Mouse (Mus musculus): ENCODE results near the gene Lysmd1. TPM values are rescaled to one million over a fixed set of nuclear protein-coding genes. Genes with fewer than 3 reads are reported as not detected.

Gene Lysmd1
- polyA plus RNA-seq, 1 experiment: 7.9 TPM

DNA sequence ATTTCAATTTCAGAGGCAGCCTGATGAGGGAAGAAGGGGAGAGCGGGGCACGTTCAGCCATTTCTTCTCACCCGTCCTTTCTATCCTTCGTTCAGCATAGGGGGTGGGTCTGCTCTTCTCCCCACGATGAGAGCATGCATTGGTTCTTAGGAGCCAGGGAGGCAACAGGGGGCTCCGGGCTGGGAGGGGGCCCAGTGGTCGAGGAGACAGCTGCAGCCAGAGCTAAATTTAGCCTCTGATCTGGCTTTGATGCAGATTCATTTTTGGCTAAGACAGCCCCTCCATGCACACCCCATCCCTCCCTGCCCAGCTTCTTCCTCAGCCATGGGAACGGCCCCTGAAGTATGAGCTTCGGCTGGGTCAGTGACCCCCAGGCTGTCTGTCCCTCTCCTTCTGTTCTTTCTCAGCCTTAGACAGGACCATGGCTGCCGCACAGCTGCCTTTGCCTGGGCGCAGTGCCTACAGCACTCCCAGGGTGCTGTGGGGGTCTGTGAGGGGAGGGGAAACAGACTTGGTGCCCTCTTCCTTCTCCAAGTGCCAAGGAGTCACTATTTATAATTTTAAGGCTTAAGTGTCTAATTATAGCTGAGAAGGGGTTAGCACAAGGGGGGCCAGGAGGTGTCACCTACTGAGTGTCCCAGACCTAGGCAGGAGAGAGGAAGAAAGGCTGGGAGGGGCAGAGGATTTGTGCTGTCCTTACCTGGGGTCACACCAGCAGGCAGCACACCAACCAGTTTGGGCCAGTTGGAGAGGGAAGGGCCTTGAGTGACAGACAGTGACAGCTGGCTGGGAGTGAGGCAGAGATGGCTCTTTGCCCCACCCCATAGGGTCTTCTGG, 29.7 kb downstream of the Lysmd1 start:
- Histone ChIP-seq H3K27ac (ENCODE audit: control insufficient read depth, insufficient read depth, low read depth, low read length) (no peak overlapping the region), H3K4me3 (ENCODE audit: control insufficient read depth, low read depth, low read length) (no peak overlapping the region), H3K4me1 (ENCODE audit: control insufficient read depth, insufficient read depth, low read length) (peaks cover 15% of the 10 kb centered on the region), H3K36me3 (ENCODE audit: control insufficient read depth, insufficient read depth, low read length) (no peaks in the 10 kb centered on the region), H3K27me3 (ENCODE audit: control insufficient read depth, insufficient read depth, low read length) (no peaks in the 10 kb centered on the region; the same call in 1 of the 2 replicates)
- TF ChIP-seq POLR2A (IDR thresholded peaks at IDR 0.05; ENCODE audit: control insufficient read depth, low read depth, low read length) (no peak), CTCF (IDR thresholded peaks at IDR 0.05; ENCODE audit: control insufficient read depth, insufficient read depth, insufficient replicate concordance, low read depth, low read length) (no peak)

DNA sequence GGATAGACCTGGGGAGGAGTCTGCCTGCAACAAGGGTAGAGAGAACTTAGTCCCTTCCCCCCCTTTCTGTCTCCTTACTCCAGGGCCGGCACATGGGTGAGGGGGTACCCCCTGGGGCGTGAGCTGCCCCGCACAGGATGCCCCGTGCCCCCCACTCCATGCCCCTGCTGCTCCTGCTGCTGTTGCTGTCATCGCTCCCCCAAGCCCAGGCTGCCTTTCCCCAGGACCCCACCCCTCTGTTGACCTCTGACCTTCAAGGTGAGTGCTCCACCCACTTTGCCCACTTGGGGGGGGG, 30.3 kb downstream of the Lysmd1 start:
- Histone ChIP-seq H3K27ac (ENCODE audit: control insufficient read depth, insufficient read depth, low read depth, low read length) (no peak overlapping the region), H3K4me3 (ENCODE audit: control insufficient read depth, low read depth, low read length) (no peak overlapping the region), H3K4me1 (ENCODE audit: control insufficient read depth, insufficient read depth, low read length) (peaks cover 15% of the 10 kb centered on the region), H3K36me3 (ENCODE audit: control insufficient read depth, insufficient read depth, low read length) (no peaks in the 10 kb centered on the region), H3K27me3 (ENCODE audit: control insufficient read depth, insufficient read depth, low read length) (no peaks in the 10 kb centered on the region; the same call in 1 of the 2 replicates)
- TF ChIP-seq POLR2A (IDR thresholded peaks at IDR 0.05; ENCODE audit: control insufficient read depth, low read depth, low read length): no peak
- TF ChIP-seq CTCF (IDR thresholded peaks at IDR 0.05; ENCODE audit: control insufficient read depth, insufficient read depth, insufficient replicate concordance, low read depth, low read length): no peak

DNA sequence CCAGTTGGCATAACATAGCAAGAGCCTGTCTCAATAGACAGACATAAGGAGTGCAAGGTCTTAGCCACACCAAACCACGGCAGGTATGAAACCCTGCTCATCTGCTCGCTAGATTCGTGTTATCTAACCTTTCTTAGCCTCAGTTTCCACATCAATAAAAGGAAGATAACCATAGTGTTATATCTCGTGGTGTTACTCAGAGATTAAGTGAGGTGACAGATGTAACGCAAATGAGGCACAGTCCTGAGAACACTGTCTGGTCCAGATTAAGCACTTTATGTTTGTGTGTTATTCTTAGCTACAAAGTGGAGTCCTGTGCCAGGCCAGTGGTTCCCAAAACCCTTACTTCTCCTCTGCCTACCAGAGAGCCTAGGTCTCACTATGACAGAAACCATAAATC, 31.0 kb downstream of the Lysmd1 start:
- peaks cover 11% of the 10 kb centered on the region for H3K4me1 ChIP-seq (ENCODE audit: control insufficient read depth, insufficient read depth, low read length)
- H3K4me3 ChIP-seq (ENCODE audit: control insufficient read depth, low read depth, low read length): no peak overlapping the region
- no peak overlapping the region for H3K27ac ChIP-seq (ENCODE audit: control insufficient read depth, insufficient read depth, low read depth, low read length)
- no peaks in the 10 kb centered on the region; the same call in 1 of the 2 replicates for H3K27me3 ChIP-seq (ENCODE audit: control insufficient read depth, insufficient read depth, low read length)
- TF ChIP-seq CTCF (IDR thresholded peaks at IDR 0.05; ENCODE audit: control insufficient read depth, insufficient read depth, insufficient replicate concordance, low read depth, low read length) (no peak), POLR2A (IDR thresholded peaks at IDR 0.05; ENCODE audit: control insufficient read depth, low read depth, low read length) (no peak)
- no peaks in the 10 kb centered on the region for H3K36me3 ChIP-seq (ENCODE audit: control insufficient read depth, insufficient read depth, low read length)

DNA sequence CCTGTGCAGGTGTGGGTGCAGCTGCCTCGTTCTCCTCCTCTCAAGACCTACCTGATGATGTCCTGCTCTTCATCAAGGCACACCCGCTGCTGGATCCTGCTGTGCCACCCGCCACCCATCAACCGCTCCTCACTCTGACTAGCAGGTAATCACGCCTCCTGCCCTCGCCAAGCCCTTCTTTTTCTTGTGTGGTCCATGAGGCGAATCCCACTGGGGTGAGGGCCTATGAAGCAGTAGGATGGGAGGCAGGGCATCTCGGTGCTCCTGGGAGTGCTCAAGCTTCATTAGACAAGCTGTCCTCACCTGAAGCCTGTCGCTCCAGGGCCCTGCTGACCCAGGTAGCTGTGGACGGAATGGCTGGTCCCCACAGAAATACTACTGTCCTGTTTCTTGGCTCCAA, 36.1 kb downstream of the Lysmd1 start:
- Histone ChIP-seq H3K4me1 (ENCODE audit: control insufficient read depth, insufficient read depth, low read length) (peaks cover 23% of the 10 kb centered on the region), H3K36me3 (ENCODE audit: control insufficient read depth, insufficient read depth, low read length) (no peaks in the 10 kb centered on the region), H3K27me3 (ENCODE audit: control insufficient read depth, insufficient read depth, low read length) (no peaks in the 10 kb centered on the region; the same call in 1 of the 2 replicates), H3K27ac (ENCODE audit: control insufficient read depth, insufficient read depth, low read depth, low read length) (no peak overlapping the region), H3K4me3 (ENCODE audit: control insufficient read depth, low read depth, low read length) (no peak overlapping the region)
- TF ChIP-seq CTCF (IDR thresholded peaks at IDR 0.05; ENCODE audit: control insufficient read depth, insufficient read depth, insufficient replicate concordance, low read depth, low read length) (no peak), POLR2A (IDR thresholded peaks at IDR 0.05; ENCODE audit: control insufficient read depth, low read depth, low read length) (no peak)

DNA sequence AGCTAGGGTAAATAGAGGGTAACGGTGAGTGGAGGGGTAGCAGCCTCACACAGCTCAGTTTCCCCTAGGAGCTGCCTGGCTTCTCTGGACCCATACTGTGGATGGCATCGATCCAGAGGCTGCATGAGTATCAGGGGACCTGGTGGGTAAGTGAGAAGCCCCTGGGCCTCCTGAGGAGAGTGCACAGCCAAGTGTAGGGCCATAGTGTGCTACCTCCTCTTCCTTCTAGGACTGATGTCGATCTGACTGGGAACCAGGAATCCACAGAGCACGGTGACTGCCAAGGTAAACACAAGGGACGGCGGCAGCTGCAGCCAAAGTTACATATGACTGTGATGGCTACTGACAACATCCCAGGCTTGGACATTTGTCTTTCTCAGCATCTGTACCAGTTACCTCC, 37.2 kb downstream of the Lysmd1 start:
- H3K27ac ChIP-seq (ENCODE audit: control insufficient read depth, insufficient read depth, low read depth, low read length): no peak overlapping the region
- TF ChIP-seq POLR2A (IDR thresholded peaks at IDR 0.05; ENCODE audit: control insufficient read depth, low read depth, low read length): no peak
- TF ChIP-seq CTCF (IDR thresholded peaks at IDR 0.05; ENCODE audit: control insufficient read depth, insufficient read depth, insufficient replicate concordance, low read depth, low read length): no peak
- peaks cover 23% of the 10 kb centered on the region for H3K4me1 ChIP-seq (ENCODE audit: control insufficient read depth, insufficient read depth, low read length)
- no peaks in the 10 kb centered on the region; the same call in 1 of the 2 replicates for H3K27me3 ChIP-seq (ENCODE audit: control insufficient read depth, insufficient read depth, low read length)
- H3K36me3 ChIP-seq (ENCODE audit: control insufficient read depth, insufficient read depth, low read length): no peaks in the 10 kb centered on the region
- H3K4me3 ChIP-seq (ENCODE audit: control insufficient read depth, low read depth, low read length): no peak overlapping the region

DNA sequence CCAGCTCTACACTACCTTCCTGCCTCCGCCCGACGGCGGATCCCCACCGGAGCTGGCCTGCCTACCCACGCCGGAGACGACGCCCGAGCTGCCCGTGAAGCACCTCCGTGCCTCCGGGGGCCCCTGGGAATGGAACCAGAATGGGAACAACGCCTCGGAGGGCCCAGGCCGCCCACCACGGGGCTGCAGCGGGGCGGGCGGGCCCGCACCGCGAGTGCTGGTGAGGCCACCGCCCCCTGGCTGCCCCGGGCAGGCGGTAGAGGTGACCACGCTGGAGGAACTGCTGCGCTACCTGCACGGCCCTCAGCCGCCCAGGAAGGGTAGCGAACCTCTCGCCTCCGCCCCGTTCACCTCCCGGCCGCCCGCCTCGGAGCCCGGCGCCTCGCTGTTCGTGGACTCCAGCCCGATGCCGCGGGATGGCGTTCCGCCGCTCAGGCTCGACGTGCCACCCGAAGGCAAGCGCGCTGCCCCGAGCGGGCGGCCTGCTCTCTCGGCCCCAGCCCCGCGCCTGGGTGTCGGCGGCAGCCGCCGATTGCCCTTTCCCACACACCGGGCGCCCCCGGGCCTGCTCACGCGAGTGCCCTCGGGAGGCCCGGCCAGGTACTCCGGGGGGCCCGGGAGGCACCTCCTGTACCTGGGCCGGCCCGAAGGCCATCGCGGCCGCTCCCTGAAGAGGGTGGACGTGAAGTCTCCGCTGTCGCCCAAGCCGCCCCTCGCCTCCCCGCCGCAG, 38.8 kb downstream of the Lysmd1 start:
- H3K27me3 ChIP-seq (ENCODE audit: control insufficient read depth, insufficient read depth, low read length): no peaks in the 10 kb centered on the region; the same call in 1 of the 2 replicates

DNA sequence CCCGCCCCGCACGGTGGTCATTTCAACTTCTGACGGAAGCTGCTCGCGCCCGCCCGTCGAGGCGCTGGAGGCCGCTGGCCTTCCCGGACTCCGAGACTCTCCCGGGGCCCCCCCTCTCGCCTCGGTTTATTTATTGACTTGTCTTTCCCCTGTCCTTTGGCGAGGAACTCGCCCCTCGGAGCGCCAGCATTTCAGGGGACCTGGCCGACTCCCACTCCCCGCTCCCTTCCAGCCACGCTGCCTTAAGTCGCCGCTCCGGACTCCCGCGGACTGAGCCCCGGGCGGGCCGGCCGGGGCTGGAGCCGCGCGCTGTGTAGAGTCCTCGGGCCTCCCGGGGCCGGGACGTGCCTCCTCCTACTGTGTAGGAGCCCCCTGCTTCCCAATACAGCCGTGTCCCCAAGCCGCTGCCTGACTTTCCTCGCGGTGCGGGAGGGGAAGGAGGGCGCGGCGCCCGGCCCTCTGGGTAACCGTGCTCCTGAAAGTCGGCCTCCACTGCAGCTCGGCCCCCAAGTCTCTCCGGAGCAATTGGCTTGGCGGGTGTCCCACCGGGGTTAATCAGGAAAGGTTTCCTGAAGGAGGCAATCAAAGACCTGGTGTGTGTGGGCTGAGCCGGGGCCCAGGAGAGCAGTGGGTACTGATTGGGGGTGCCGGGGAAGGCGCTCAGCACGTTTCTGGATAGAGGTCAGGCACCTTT, 39.5 kb downstream of the Lysmd1 start:
- peaks cover 23% of the 10 kb centered on the region for H3K4me1 ChIP-seq (ENCODE audit: control insufficient read depth, insufficient read depth, low read length)
- no peaks in the 10 kb centered on the region for H3K36me3 ChIP-seq (ENCODE audit: control insufficient read depth, insufficient read depth, low read length)
- H3K27ac ChIP-seq (ENCODE audit: control insufficient read depth, insufficient read depth, low read depth, low read length): peak overlapping the region; percentile 80
- peak overlapping the region; percentile 57 for H3K4me3 ChIP-seq (ENCODE audit: control insufficient read depth, low read depth, low read length)
- TF ChIP-seq CTCF (IDR thresholded peaks at IDR 0.05; ENCODE audit: control insufficient read depth, insufficient read depth, insufficient replicate concordance, low read depth, low read length) (no peak), POLR2A (IDR thresholded peaks at IDR 0.05; ENCODE audit: control insufficient read depth, low read depth, low read length) (no peak)
- no peaks in the 10 kb centered on the region; the same call in 1 of the 2 replicates for H3K27me3 ChIP-seq (ENCODE audit: control insufficient read depth, insufficient read depth, low read length)

More for the DNA sequence above, 38.8 kb downstream of the Lysmd1 start:
- H3K27ac ChIP-seq (ENCODE audit: control insufficient read depth, insufficient read depth, low read depth, low read length): no peak overlapping the region; the same call in 1 of the 2 replicates
- peaks cover 23% of the 10 kb centered on the region for H3K4me1 ChIP-seq (ENCODE audit: control insufficient read depth, insufficient read depth, low read length)
- TF ChIP-seq CTCF (IDR thresholded peaks at IDR 0.05; ENCODE audit: control insufficient read depth, insufficient read depth, insufficient replicate concordance, low read depth, low read length): no peak
- TF ChIP-seq POLR2A (IDR thresholded peaks at IDR 0.05; ENCODE audit: control insufficient read depth, low read depth, low read length): no peak
- H3K36me3 ChIP-seq (ENCODE audit: control insufficient read depth, insufficient read depth, low read length): no peaks in the 10 kb centered on the region
- H3K4me3 ChIP-seq (ENCODE audit: control insufficient read depth, low read depth, low read length): peak overlapping the region; percentile 57

Measured in testis, adult 2 months (tissue).